Mouse (Mus musculus): ENCODE measurements around the gene Ykt6. TPM values are rescaled to one million over a fixed set of nuclear protein-coding genes. Genes with fewer than 3 reads are reported as not detected.
A peak's percentile ranks its signal among the peaks of the same experiment; 100 is the strongest.

Ykt6 gene
- polyA plus RNA-seq, 1 experiment from 2014 or later, result 33.1 TPM

- no peak overlapping the region for H3K4me2 ChIP-seq (ENCODE audit: low read depth, low read length)
- no peak overlapping the region for H3K4me3 ChIP-seq (ENCODE audit: low read depth, low read length)
- H3K9ac ChIP-seq (ENCODE audit: low read depth, low read length), result no peak overlapping the region
- no peaks in the 10 kb centered on the region for H3K36me3 ChIP-seq (ENCODE audit: control insufficient read depth, insufficient read depth, low read length)
- no peak for DNase-seq (ENCODE audit: low spot score)
- H3K4me1 ChIP-seq (ENCODE audit: control insufficient read depth, insufficient read depth, low read length), result 0 out of 2 replicates have a peak, but pooled peaks cover 4% of the 10 kb centered on the region
- WGBS, result 85% methylated on average over 5 of the region's 5 CpGs
- ATAC-seq (ENCODE audit: low read depth), result no peak
- H3K9me3 ChIP-seq (ENCODE audit: control insufficient read depth, low read length), result no peaks in the 10 kb centered on the region
- no peak overlapping the region for H3K27ac ChIP-seq (replicated peaks; ENCODE audit: low read depth, low read length)
- no peaks in the 10 kb centered on the region for H3K27me3 ChIP-seq (replicated peaks; ENCODE audit: control insufficient read depth, insufficient read depth, low read length)
Measured at GRCm38 (mm10) chr11:5915429-5916177, 39.9 kb upstream of the Ykt6 start.

GRCm38 (mm10) chr11:5916178-5916548 is 39.3 kb upstream of the Ykt6 start:
- WGBS, result 72% methylated on average over 7 of the region's 8 CpGs
- no peak for DNase-seq (ENCODE audit: low spot score)

GRCm38 (mm10) chr11:5918111-5918510 is 37.4 kb upstream of the Ykt6 start:
- Histone ChIP-seq H3K27ac (replicated peaks; ENCODE audit: low read depth, low read length) (no peak overlapping the region), H3K4me3 (ENCODE audit: low read depth, low read length) (no peak overlapping the region), H3K27me3 (replicated peaks; ENCODE audit: control insufficient read depth, insufficient read depth, low read length) (no peaks in the 10 kb centered on the region), H3K4me1 (ENCODE audit: control insufficient read depth, insufficient read depth, low read length) (0 out of 2 replicates have a peak, but pooled peaks cover 4% of the 10 kb centered on the region), H3K4me2 (ENCODE audit: low read depth, low read length) (no peak overlapping the region), H3K9ac (ENCODE audit: low read depth, low read length) (no peak overlapping the region), H3K9me3 (ENCODE audit: control insufficient read depth, low read length) (no peaks in the 10 kb centered on the region), H3K36me3 (ENCODE audit: control insufficient read depth, insufficient read depth, low read length) (no peaks in the 10 kb centered on the region)
- ATAC-seq (ENCODE audit: low read depth) (no peak), DNase-seq (ENCODE audit: low spot score) (no peak)
- 57% methylated on average over 2 of the region's 2 CpGs for WGBS

More at GRCm38 (mm10) chr11:5916178-5916548, 39.3 kb upstream of the Ykt6 start:
- H3K27ac ChIP-seq (replicated peaks; ENCODE audit: low read depth, low read length), result no peak overlapping the region
- no peak overlapping the region for H3K9ac ChIP-seq (ENCODE audit: low read depth, low read length)
- H3K27me3 ChIP-seq (replicated peaks; ENCODE audit: control insufficient read depth, insufficient read depth, low read length), result no peaks in the 10 kb centered on the region
- H3K4me2 ChIP-seq (ENCODE audit: low read depth, low read length), result no peak overlapping the region
- no peak overlapping the region for H3K4me3 ChIP-seq (ENCODE audit: low read depth, low read length)
- no peaks in the 10 kb centered on the region for H3K36me3 ChIP-seq (ENCODE audit: control insufficient read depth, insufficient read depth, low read length)
- no peak for ATAC-seq (ENCODE audit: low read depth)
- no peaks in the 10 kb centered on the region for H3K9me3 ChIP-seq (ENCODE audit: control insufficient read depth, low read length)
- 0 out of 2 replicates have a peak, but pooled peaks cover 4% of the 10 kb centered on the region for H3K4me1 ChIP-seq (ENCODE audit: control insufficient read depth, insufficient read depth, low read length)

GRCm38 (mm10) chr11:5919606-5920005 is 35.9 kb upstream of the Ykt6 start:
- ATAC-seq (ENCODE audit: low read depth), result no peak
- H3K4me1 ChIP-seq (ENCODE audit: control insufficient read depth, insufficient read depth, low read length), result 0 out of 2 replicates have a peak, but pooled peaks cover 4% of the 10 kb centered on the region
- no peak overlapping the region for H3K4me2 ChIP-seq (ENCODE audit: low read depth, low read length)
- 92% methylated on average over 4 of the region's 4 CpGs for WGBS
- H3K27me3 ChIP-seq (replicated peaks; ENCODE audit: control insufficient read depth, insufficient read depth, low read length), result no peaks in the 10 kb centered on the region
- no peak overlapping the region for H3K9ac ChIP-seq (ENCODE audit: low read depth, low read length)
- no peak overlapping the region for H3K4me3 ChIP-seq (ENCODE audit: low read depth, low read length)
- no peak for DNase-seq (ENCODE audit: low spot score)
- no peak overlapping the region for H3K27ac ChIP-seq (replicated peaks; ENCODE audit: low read depth, low read length)
- H3K36me3 ChIP-seq (ENCODE audit: control insufficient read depth, insufficient read depth, low read length), result no peaks in the 10 kb centered on the region
- H3K9me3 ChIP-seq (ENCODE audit: control insufficient read depth, low read length), result no peaks in the 10 kb centered on the region

- no peak for DNase-seq (ENCODE audit: low spot score)
- H3K4me3 ChIP-seq (ENCODE audit: low read depth, low read length), result no peak overlapping the region
- 0 out of 2 replicates have a peak, but pooled peaks cover 4% of the 10 kb centered on the region for H3K4me1 ChIP-seq (ENCODE audit: control insufficient read depth, insufficient read depth, low read length)
- H3K9me3 ChIP-seq (ENCODE audit: control insufficient read depth, low read length), result no peaks in the 10 kb centered on the region
- H3K4me2 ChIP-seq (ENCODE audit: low read depth, low read length), result no peak overlapping the region
- no peak overlapping the region for H3K27ac ChIP-seq (replicated peaks; ENCODE audit: low read depth, low read length)
- H3K9ac ChIP-seq (ENCODE audit: low read depth, low read length), result no peak overlapping the region
- H3K27me3 ChIP-seq (replicated peaks; ENCODE audit: control insufficient read depth, insufficient read depth, low read length), result no peaks in the 10 kb centered on the region
- WGBS, result 47% methylated on average over 17 of the region's 17 CpGs
- no peaks in the 10 kb centered on the region for H3K36me3 ChIP-seq (ENCODE audit: control insufficient read depth, insufficient read depth, low read length)
- ATAC-seq (ENCODE audit: low read depth), result 0 out of 2 replicates have a peak, but pooled peaks have one; percentile 12
Measured at GRCm38 (mm10) chr11:5920323-5920960, 35.1 kb upstream of the Ykt6 start.

- Histone ChIP-seq H3K4me1 (ENCODE audit: control insufficient read depth, insufficient read depth, low read length) (0 out of 2 replicates have a peak, but pooled peaks cover 4% of the 10 kb centered on the region), H3K36me3 (ENCODE audit: control insufficient read depth, insufficient read depth, low read length) (no peaks in the 10 kb centered on the region), H3K9me3 (ENCODE audit: control insufficient read depth, low read length) (0 out of 2 replicates have a peak, but pooled peaks cover 6% of the 10 kb centered on the region), H3K4me2 (ENCODE audit: low read depth, low read length) (no peak overlapping the region), H3K27ac (replicated peaks; ENCODE audit: low read depth, low read length) (no peak overlapping the region), H3K27me3 (replicated peaks; ENCODE audit: control insufficient read depth, insufficient read depth, low read length) (no peaks in the 10 kb centered on the region), H3K4me3 (ENCODE audit: low read depth, low read length) (no peak overlapping the region), H3K9ac (ENCODE audit: low read depth, low read length) (no peak overlapping the region)
- 50% methylated on average over 8 of the region's 8 CpGs for WGBS
- DNase-seq (ENCODE audit: low spot score) (no peak), ATAC-seq (ENCODE audit: low read depth) (no peak)
Measured at GRCm38 (mm10) chr11:5924699-5925098, 30.8 kb upstream of the Ykt6 start.

- H3K4me3 ChIP-seq (ENCODE audit: low read depth, low read length), result no peak overlapping the region
- ATAC-seq (ENCODE audit: low read depth) (no peak), DNase-seq (ENCODE audit: low spot score) (no peak)
- no peaks in the 10 kb centered on the region for H3K4me1 ChIP-seq (ENCODE audit: control insufficient read depth, insufficient read depth, low read length)
- H3K4me2 ChIP-seq (ENCODE audit: low read depth, low read length), result no peak overlapping the region
- 0 out of 2 replicates have a peak, but pooled peaks cover 6% of the 10 kb centered on the region for H3K9me3 ChIP-seq (ENCODE audit: control insufficient read depth, low read length)
- H3K36me3 ChIP-seq (ENCODE audit: control insufficient read depth, insufficient read depth, low read length), result no peaks in the 10 kb centered on the region
- no peak overlapping the region for H3K27ac ChIP-seq (replicated peaks; ENCODE audit: low read depth, low read length)
- no peak overlapping the region for H3K9ac ChIP-seq (ENCODE audit: low read depth, low read length)
- no peaks in the 10 kb centered on the region for H3K27me3 ChIP-seq (replicated peaks; ENCODE audit: control insufficient read depth, insufficient read depth, low read length)
- WGBS, result 88% methylated on average over 3 of the region's 3 CpGs
Measured at GRCm38 (mm10) chr11:5926696-5927220, 28.7 kb upstream of the Ykt6 start.

- H3K4me1 ChIP-seq (ENCODE audit: control insufficient read depth, insufficient read depth, low read length), result no peaks in the 10 kb centered on the region
- H3K9me3 ChIP-seq (ENCODE audit: control insufficient read depth, low read length), result peaks cover 10% of the 10 kb centered on the region; the same call in 1 of the 2 replicates
- H3K36me3 ChIP-seq (ENCODE audit: control insufficient read depth, insufficient read depth, low read length), result no peaks in the 10 kb centered on the region
- H3K27me3 ChIP-seq (replicated peaks; ENCODE audit: control insufficient read depth, insufficient read depth, low read length), result no peaks in the 10 kb centered on the region
- no peak overlapping the region for H3K9ac ChIP-seq (ENCODE audit: low read depth, low read length)
- WGBS, result 40% methylated on average over 1 of the region's 1 CpGs
- no peak overlapping the region for H3K4me3 ChIP-seq (ENCODE audit: low read depth, low read length)
- no peak for ATAC-seq (ENCODE audit: low read depth)
- DNase-seq (ENCODE audit: low spot score), result no peak
- H3K27ac ChIP-seq (replicated peaks; ENCODE audit: low read depth, low read length), result no peak overlapping the region
- no peak overlapping the region for H3K4me2 ChIP-seq (ENCODE audit: low read depth, low read length)
Measured at GRCm38 (mm10) chr11:5930578-5930977, 24.9 kb upstream of the Ykt6 start.

Measured in embryonic facial prominence, embryonic 14.5 days (tissue).